Mouse (Mus musculus): ENCODE measurements around the gene Ndufaf8. TPM values are rescaled to one million over a fixed set of nuclear protein-coding genes. Genes with fewer than 3 reads are reported as not detected.

Gene Ndufaf8
- total RNA-seq (2021) = 10 to 100 TPM; 36.5 to 45.6 TPM
- long read RNA-seq, experiment 1, transcript Ndufaf8-201 (3 exons, 781 nt) = major isoform, 22 of 28 reads
- long read RNA-seq, experiment 1, partial matches to known transcripts = 0 of 28 reads
- long read RNA-seq, experiment 1, other reads (novel, unspliced or antisense) = 6 of 28 reads
- long read RNA-seq, experiment 2, transcript Ndufaf8-201 (3 exons, 781 nt) = major isoform, 36 of 43 reads
- long read RNA-seq, experiment 2, partial matches to known transcripts = 4 of 43 reads
- long read RNA-seq, experiment 2, other reads (novel, unspliced or antisense) = 0 of 43 reads

DNA sequence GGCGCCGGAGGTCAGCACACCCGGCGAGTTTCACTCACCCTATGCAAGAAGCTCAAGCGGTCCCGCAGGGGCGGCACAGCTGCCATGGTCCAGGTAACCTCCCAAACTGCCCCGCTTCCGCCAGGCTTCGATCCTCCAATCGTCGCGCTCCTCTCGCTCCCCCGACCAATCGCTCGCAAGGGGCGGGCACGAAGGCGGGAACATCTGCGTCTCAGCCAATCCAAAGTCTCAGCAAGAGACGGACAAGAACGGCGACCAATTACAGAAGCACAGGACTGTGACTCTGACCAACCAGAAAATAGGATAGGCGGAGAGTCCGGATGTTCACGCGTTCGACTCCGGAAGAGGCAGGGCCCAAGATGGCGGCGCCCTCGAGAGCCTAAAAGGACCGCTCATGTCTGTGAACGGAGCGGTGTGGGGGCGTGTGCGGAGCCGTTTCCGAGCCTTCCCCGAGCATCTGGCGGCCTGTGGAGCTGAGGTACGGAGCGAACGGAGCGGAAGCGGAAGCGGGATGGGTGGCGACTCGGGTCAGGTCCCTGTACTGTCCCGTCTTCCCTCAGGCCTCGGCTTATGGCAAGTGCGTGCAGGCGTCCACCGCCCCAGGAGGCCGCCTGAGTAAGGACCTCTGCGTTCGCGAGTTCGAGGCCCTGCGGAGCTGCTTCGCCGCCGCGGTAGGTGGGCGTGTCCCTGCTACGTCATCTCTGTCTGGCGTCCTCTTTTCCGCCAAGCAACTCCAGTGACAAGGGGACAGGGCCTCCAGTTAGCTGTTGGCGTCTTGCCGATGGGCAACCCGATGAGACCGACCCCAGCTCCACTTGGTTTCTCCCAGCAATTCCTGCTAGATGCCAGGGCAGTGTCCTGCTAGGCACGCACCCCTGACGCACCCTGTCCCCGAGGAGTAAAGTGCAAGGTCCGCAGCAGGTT is at the start of gene Ndufaf8, which contains the start of gene Tepsin:
TSS of gene Ndufaf8 (plus strand) at position 341 of the 924 bp plus-strand sequence.
TSS of gene Tepsin (minus strand) at position 144 of the 924 bp plus-strand sequence.
- intact Hi-C loops (cut with DNase I; ENCODE audit: low total_unique reads) = no loop called here
- peak; percentile 95 for DNase-seq

DNA sequence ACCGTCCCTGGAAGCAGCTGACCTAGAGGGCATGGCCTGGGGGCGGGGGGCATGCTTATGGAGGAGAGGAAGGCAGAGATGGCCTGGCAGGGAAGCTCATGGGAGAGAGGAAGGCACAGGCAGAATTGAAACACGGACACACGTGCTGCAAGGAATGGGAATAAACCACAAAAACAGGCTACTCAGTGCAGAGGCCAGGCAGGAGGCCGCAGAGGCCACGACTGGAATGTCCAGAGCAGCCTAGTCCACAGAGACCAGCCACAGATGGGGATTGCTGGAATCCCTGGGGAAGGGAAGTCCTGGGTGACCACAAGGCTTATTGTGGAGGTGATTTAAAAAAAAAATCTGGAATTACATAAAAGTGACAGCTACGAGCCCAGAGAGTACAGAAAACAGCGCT is 49.7 kb upstream of the Ndufaf8 start:
- intact Hi-C loops (cut with DNase I; ENCODE audit: low total_unique reads) = no loop called here
- DNase-seq = no peak

DNA sequence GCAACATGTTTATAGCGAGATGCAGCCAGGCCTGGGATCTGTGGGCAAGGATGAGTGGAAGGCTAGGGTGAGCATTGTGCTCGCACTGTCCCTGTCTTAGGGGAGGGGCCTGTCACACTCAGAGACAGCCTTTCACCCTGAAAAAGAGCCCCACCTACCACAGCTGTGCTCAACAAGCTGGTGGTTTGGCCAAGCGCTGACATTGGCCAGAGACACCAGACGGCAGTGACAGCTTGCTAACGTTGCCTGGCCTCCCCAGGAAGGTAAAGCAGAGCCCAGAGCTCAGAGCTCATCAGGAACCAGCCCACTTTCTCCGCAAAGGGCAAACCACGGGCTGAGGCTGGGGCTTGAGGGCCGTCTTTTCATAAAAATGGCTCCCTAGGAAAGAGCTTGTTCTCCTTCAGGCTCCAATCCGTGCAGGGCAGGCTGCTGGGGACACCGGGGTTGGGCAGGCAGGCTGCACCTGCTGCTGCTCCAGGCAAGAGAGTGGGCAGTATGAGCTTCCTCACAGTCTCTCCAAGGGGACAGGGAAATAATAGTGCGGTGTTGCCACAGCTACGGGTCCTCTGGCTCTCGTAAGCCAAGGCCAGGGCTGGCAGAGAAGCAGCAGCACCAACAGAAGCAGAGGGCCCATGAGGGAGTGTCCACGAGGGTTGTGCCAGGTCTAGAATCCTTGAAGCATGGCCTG is 47.5 kb upstream of the Ndufaf8 start:
- DNase-seq = no peak
- intact Hi-C loops (cut with DNase I; ENCODE audit: low total_unique reads) = no loop called here

DNA sequence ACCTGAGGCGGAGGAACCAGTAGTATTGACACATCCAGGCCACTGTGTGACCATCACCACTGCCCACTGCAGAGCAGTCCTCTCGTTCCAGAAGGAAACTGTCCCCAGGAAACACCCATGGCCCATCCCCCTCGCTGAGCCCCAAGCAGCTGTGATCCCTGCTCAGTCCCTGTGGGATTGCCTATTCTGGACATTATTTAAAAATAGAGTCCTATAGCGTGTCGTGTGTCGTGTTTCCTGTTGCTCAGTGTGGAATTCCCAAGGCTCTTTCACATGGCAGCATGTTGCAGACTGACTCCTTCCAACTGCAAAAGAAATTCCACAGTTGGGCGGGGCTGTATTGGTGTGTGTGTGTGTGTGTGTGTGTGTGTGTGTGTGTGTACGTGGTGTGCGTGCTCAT is 46.5 kb upstream of the Ndufaf8 start:
- intact Hi-C loops (cut with DNase I; ENCODE audit: low total_unique reads) = no loop called here
- DNase-seq = no peak

DNA sequence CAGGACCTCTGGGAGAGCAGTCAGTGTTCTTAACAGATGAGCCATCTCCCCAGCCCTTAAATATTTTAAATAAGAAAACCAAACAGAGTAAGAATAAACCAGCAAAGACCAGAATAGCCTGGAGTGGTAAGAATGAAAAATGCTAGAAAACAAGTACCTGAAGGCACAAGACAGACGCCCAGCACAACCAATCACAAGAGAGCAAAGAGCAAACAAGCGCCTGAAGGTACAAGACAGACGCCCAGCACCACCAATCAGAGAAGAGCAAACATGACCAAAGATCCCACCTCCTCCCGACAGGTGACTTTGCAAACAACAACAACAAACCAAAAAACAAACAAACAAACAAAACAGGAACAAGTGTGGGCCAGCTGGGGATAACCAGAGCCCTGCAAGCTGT is 44.9 kb upstream of the Ndufaf8 start:
- no peak for DNase-seq
- intact Hi-C loops (cut with DNase I; ENCODE audit: low total_unique reads) = no loop called here

DNA sequence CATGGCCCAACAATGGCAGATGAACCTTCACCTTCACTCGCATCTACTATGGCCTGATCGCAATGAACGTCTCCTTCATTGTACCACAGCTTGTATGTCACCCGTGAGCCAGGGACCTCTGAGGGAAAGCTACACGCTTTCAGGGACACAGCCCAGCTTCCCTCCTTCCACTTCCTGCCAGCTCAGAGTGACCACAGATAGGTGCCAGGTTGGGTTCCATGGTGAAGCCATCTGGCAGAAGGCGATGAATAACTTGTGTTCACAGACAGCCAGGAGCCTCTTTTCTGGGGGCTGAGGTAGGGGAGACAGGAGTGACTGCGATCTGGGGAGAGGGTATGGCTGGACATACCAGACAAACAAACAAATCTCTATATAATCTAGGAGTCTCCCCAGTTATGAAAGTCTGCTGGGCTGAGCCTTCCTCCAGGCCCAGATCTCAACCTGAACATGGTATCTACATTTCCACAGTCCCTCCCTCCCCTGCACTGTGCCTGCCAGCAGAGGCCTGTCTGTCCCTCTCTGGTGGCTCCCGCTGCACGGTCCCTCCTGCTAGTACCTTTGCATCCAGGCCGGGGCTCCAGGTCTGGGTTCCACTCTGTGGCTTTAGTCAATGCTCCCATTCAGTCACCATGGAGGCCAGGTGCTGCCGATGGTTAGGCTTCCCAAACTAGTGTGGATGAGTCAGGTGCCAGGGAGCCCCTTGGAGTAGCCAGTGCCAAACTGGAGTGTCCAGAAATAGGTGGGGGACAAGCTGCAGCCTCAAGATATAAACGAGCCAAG is 42.6 kb upstream of the Ndufaf8 start:
- DNase-seq = no peak
- intact Hi-C loops (cut with DNase I; ENCODE audit: low total_unique reads) = no loop called here

DNA sequence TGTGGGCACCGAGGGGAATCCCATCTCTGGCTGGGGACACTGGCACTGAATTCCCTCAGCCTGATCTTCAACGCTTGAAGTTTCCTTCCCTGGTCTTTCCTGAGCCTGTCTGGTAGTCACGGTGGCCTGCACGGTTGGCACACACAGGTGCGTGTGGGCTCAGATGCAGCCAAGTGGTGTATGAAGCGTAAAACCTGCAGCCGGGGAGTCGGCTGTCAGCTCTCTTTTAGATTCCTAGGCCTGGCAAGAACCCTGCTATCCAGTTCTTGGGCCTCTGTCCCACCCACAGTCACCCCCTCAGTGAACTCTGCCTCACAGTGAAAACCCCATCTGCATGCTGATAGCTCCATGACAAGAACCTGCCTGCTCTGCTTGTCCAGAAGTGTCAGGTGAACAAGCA is 38.1 kb upstream of the Ndufaf8 start:
- DNase-seq = no peak
- intact Hi-C loops (cut with DNase I; ENCODE audit: low total_unique reads) = no loop called here

DNA sequence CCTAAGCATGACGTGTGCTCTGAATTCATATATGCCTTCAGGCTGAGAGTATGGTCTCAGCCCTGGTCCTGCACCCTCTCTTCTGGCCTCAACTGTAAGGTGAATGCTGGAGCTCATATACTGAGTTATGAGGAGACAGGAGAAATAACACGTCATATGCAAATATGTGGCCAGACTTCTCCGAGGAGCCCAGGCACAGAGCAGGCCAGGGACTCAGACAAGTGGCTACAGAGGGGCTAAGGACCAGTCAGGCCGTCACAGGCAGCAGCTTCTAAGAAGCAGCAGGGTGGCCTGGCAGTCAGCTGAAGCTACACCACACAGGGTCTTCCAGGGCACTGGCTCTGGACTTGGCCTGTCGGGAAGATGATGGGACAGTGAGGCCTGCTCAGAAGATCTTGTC is 35.4 kb upstream of the Ndufaf8 start:
- intact Hi-C loops (cut with DNase I; ENCODE audit: low total_unique reads) = no loop called here
- no peak for DNase-seq

DNA sequence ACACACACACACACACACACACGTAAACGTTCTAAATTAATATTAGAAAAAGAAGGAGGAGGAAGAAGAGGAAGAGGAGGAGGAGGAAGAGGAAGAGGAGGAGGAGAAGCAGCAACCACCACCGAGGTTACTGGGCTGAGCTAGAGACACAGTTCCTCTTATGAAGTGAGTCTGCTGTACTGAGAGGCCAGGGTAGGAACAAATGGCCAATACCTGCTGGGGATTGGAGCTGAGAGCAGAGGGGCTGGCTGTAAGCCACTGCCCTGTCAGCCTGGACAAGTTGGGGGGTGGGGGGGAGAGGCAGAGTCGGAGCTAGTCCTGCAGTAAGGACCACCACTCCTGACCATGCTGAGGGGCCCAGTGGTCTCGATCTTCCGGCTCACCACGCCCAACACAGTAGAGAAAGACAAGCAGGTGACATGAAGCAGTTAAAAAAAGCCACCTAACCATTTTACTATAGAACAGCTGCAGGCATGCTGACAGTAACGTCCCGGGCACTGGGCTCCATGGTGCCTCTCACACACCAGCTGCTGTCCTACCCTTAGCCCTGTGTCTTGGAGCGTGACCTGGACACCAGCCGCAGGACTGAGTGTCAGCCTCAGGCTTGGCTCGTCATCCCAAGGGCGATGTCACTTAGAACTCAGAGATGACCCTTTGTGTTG is 34.6 kb upstream of the Ndufaf8 start:
- no peak for DNase-seq
- intact Hi-C loops (cut with DNase I; ENCODE audit: low total_unique reads) = no loop called here

DNA sequence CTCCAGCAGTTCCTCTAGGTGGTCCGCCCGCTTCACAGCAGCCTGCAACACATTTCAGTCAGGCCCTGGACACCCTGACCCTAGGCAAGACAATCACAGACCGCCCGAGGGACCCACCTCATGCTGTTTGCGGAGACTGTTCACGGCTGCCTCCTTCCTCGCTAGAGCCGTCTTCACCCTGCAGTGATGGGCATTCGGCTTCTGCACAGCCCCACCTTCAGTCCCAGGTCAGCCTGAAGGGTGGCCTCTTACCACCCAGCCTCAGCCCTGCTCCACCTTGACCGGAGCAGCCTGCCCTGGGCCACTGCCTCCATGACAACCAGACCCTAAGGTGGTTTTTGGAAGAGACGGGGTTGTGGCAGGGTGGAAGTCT is 34.1 kb upstream of the Ndufaf8 start:
- intact Hi-C loops (cut with DNase I; ENCODE audit: low total_unique reads) = loop anchor here (5.0 kb wide), 2 partner anchors 32 to 47 kb away; no protein-coding TSS in a partner anchor
- no peak for DNase-seq

DNA sequence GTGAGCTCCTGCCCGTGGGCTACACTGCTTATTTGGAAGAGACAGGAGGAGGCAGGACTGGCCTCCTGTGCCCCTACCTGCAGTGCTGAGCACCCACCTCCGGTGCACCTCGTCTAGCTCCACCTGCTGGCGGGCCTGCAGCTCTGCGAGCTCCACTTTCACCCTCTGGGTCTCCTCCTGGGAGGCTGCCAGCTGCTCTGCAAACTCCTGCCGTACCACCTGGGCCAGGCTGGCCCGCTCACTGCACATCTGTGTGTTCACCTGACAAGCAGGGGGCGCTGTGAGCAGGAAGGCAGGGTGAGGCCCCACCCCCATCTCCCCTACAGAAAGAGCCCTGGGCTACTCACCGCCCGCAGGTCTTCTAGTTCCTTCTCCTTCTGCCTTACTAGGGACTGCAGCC is 33.4 kb upstream of the Ndufaf8 start:
- intact Hi-C loops (cut with DNase I; ENCODE audit: low total_unique reads) = loop anchor here (5.0 kb wide), 2 partner anchors 33 to 48 kb away; no protein-coding TSS in a partner anchor
- peak; percentile 72 for DNase-seq

DNA sequence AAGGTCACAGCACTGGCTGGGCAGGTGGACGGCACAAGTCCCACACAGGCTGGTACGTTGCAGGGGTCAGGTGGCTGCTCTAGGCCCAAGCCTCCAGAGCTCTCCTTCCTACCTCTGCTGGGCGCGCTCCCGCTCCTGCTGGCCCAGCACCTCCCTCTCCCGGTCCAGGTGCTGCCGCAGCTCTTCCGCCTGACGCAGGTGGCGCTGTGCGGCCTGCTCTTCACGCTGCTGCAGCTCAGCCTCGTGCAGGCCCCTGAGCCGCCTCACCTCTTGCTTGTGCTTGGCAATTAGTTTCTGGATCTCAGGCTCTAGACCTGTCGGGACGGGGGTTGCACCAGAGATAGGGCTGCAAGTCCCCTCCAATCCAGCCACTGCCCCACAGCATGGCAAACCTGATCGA is 30.9 kb upstream of the Ndufaf8 start:
- no peak for DNase-seq
- intact Hi-C loops (cut with DNase I; ENCODE audit: low total_unique reads) = loop anchor here (5.0 kb wide), 2 partner anchors 36 to 51 kb away; no protein-coding TSS in a partner anchor

DNA sequence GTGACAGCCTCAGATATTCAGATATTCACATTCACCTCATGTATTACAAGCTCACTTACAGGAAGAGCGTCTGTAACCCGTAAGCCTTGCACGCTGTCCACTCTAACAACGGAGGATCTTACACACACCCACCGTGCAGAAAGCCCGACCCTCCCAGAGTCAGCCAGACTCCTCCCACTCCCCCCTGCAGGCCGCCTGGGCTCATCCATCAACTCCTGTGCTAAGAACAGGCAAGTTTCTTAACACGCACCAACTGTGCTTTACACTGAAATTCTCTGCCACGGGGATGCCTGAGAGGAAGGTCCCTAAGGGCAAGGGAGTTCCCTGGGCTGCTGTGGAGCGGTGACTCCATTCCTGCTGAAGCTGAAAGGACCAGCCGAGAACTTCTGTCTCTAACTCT is 29.5 kb upstream of the Ndufaf8 start:
- intact Hi-C loops (cut with DNase I; ENCODE audit: low total_unique reads) = loop anchor here (5.0 kb wide), 2 partner anchors 37 to 52 kb away; no protein-coding TSS in a partner anchor

DNA sequence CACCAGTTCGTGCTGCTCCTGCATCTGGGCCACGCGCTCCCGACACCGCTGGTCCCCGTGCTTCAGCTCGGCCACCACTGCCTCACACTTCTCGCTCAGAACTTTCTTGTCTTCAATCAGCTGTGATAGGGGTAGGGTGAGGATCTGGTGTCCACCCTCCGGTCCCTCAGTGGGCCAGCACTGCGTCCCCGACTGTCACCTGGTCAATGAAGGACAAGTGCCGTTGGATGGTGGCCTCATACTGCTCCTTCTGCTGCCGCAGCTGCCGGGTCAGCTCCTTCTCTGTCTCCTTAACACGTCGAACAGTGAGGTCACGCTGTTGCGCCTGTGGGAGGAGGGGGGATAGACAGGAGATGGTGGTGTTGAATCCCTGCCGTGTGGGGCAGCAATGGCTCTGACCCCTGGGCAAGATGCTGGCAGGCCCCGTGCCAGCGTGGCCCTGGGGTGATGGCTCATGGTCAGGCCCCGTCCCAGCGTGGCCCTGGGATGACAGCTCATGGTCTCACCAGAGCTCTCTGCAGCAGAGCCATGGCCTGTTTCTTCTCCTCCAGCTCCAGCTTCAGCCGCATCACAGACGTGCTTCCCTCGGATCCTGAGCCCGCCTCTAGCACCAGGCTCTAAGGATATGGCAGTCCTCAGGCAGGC is 28.3 kb upstream of the Ndufaf8 start:
- intact Hi-C loops (cut with DNase I; ENCODE audit: low total_unique reads) = no loop called here
- no peak for DNase-seq

More for the DNA sequence above, 29.5 kb upstream of the Ndufaf8 start:
- DNase-seq = no peak

DNA sequence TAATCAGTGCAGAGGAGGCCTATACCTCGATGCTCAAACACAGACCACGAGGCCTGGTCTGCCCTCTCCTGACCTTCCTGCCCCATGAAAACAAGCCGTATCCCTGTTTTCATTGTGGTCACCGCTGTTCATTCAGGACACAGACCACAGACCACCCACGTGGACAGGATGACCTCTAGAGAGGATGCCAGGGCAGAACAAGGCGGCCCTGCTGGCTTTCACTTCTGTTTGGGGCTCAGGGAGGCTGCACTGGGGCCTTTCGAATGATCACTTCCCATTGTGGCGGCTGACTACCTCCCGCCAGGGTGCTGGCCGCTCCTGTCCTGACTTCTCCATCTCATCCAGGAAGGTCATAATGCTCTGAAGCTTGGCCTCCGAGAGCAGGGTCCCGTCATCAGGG is 27.7 kb upstream of the Ndufaf8 start:
- no peak for DNase-seq
- intact Hi-C loops (cut with DNase I; ENCODE audit: low total_unique reads) = no loop called here

DNA sequence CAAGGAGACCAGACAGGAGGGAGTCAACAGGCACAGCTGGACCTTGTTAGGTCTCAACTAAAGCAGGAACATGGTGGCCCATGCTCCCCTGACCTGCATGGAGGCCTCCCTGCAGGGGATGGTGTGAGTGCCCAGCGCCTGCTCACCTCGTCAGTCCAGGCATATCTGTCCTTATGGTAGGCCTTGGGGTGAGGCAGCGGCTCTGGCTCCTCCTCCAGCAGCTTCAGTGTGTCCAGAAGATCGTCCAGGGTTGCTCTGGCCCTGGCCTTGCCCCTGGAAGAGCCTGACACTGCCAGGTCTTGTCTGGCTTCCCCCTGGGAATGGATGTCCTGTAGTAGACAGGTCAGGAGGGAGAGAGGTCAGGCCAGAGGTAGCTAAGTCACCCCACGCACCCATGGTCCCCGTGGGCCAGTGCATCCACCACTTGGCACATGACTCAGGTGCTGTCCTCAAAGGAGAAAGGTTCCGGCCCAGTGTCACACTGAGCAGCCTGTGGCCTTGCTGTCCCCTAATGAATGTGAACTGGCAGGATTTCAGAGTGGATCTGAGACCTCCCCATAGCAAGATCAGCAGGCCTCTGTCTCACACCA is 26.9 kb upstream of the Ndufaf8 start:
- DNase-seq = no peak
- intact Hi-C loops (cut with DNase I; ENCODE audit: low total_unique reads) = no loop called here

DNA sequence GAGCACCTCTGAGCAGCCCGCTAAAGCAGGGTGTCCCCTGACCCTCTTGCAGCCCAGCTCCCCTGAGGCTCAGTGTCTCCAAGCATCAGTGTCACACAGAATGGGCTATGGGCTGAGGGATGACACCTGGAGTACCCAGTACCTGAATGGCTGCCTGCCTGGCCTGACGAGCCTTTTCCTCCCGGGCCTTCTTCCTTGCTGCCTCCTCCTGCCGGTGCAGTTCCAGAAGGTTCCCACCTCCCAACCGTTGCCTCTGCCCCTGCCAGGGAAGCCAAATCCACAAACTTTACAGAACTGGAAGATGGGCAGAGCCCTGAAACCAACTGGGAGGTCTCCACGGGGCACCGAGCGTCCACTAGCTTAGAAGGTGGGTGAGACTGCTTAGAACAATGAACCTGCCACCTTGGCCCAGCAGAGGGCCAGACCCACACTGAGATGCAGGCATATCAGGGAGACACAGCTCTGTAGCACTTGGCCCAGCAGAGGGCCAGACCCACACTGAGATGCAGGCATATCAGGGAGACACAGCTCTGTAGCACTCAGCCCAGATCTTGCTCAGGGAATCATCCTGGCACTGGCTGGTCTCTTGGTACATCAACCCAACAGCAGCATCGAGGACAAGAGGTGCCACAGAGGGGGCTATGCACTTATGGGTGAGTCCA is 25.6 kb upstream of the Ndufaf8 start:
- DNase-seq = no peak
- intact Hi-C loops (cut with DNase I; ENCODE audit: low total_unique reads) = no loop called here
